In genomic region chr9:20641501-20641900, GRCm38 (mm10) we compare ENCODE assay signal across 8 mouse cellular contexts. TPM values are rescaled to one million over a fixed set of nuclear protein-coding genes. Genes with fewer than 3 reads are reported as not detected.
DNase-seq lines count a peak whose midpoint lies in the region; ATAC-seq and TF ChIP-seq lines count a peak whose summit lies in the region.

No protein-coding gene starts in this region.

- H3K9me3 ChIP-seq in lung, postnatal 0 days (ENCODE audit: low read length), result no peaks in the 10 kb centered on the region
- no peaks in the 10 kb centered on the region for H3K9me3 ChIP-seq in forebrain, embryonic 12.5 days
- no peaks in the 10 kb centered on the region for H3K9me3 ChIP-seq in liver, embryonic 13.5 days (replicated peaks)

- H3K27ac ChIP-seq in lung, postnatal 0 days (ENCODE audit: low read length), result peak overlapping the region; percentile 89
- H3K27ac ChIP-seq in forebrain, embryonic 12.5 days, result 0 out of 2 replicates have a peak overlapping the region, but pooled peaks have one; percentile 88
- H3K27ac ChIP-seq in liver, embryonic 13.5 days, result peak overlapping the region; percentile 62

- peaks cover 7% of the 10 kb centered on the region for H3K4me1 ChIP-seq in lung, postnatal 0 days (ENCODE audit: insufficient read depth, low read depth, low read length)
- H3K4me1 ChIP-seq in forebrain, embryonic 12.5 days, result peaks cover 39% of the 10 kb centered on the region
- peaks cover 52% of the 10 kb centered on the region for H3K4me1 ChIP-seq in liver, embryonic 13.5 days (replicated peaks)

- 10% methylated on average over 6 of the region's 6 CpGs for WGBS in lung, postnatal 0 days
- WGBS in forebrain, embryonic 12.5 days, result 35% methylated on average over 6 of the region's 6 CpGs
- 26% methylated on average over 6 of the region's 6 CpGs for WGBS in liver, embryonic 13.5 days (ENCODE audit: insufficient replicate concordance)

- peak overlapping the region; percentile 90 for H3K4me3 ChIP-seq in lung, postnatal 0 days (ENCODE audit: low read depth, low read length)
- H3K4me3 ChIP-seq in forebrain, embryonic 12.5 days (replicated peaks), result peak overlapping the region; percentile 84
- H3K4me3 ChIP-seq in liver, embryonic 13.5 days (replicated peaks), result peak overlapping the region; percentile 93

- H3K27me3 ChIP-seq in lung, postnatal 0 days (replicated peaks; ENCODE audit: insufficient read depth, low read length), result no peaks in the 10 kb centered on the region
- no peaks in the 10 kb centered on the region for H3K27me3 ChIP-seq in forebrain, embryonic 12.5 days
- H3K27me3 ChIP-seq in liver, embryonic 13.5 days, result no peaks in the 10 kb centered on the region

- DNase-seq in lung, postnatal 0 days (ENCODE audit: low spot score), result no peak
- no peak for DNase-seq in lung, postnatal 14 days
- no peak for DNase-seq in liver, embryonic 13.5 days
- peak; percentile 56 for DNase-seq in thymus, postnatal 25 days
- no peak for DNase-seq in ovary, postnatal 36 days (ENCODE audit: low spot score)
- DNase-seq in cerebellum, adult 8-10 months, result no peak
- DNase-seq in cerebellum, adult 9-10 months, result no peak

- peak overlapping the region; percentile 72 for H3K9ac ChIP-seq in lung, postnatal 0 days (replicated peaks; ENCODE audit: low read depth)
- peak overlapping the region; percentile 86 for H3K9ac ChIP-seq in forebrain, embryonic 12.5 days
- H3K9ac ChIP-seq in liver, embryonic 13.5 days, result peak overlapping the region; percentile 89

- TF ChIP-seq CTCF in lung, postnatal 0 days (IDR thresholded peaks at IDR 0.05), result no peak

- ATAC-seq in lung, postnatal 0 days, result no peak
- ATAC-seq in forebrain, embryonic 12.5 days (ENCODE audit: low FRiP score), result no peak
- ATAC-seq in liver, embryonic 13.5 days (ENCODE audit: low read depth), result no peak

- TF ChIP-seq EP300 in lung, postnatal 0 days (IDR thresholded peaks at IDR 0.05), result no peak

- peaks cover 13% of the 10 kb centered on the region; the same call in 1 of the 2 replicates for H3K36me3 ChIP-seq in lung, postnatal 0 days (ENCODE audit: insufficient read depth, low read length)
- peaks cover 21% of the 10 kb centered on the region for H3K36me3 ChIP-seq in forebrain, embryonic 12.5 days (replicated peaks)
- H3K36me3 ChIP-seq in liver, embryonic 13.5 days, result peaks cover 34% of the 10 kb centered on the region

- peak overlapping the region; percentile 97 for H3K4me2 ChIP-seq in lung, postnatal 0 days (replicated peaks; ENCODE audit: low read depth, low read length)
- H3K4me2 ChIP-seq in forebrain, embryonic 12.5 days, result peak overlapping the region; percentile 98
- peak overlapping the region; percentile 99 for H3K4me2 ChIP-seq in liver, embryonic 13.5 days

RNA-seq across cellular contexts. Expression of gene Ubl5, which starts 1.2 kb away (rescaled TPM):
- 394 and 396 TPM in 2 replicates for polyA plus RNA-seq in lung, postnatal 0 days (2015; fragmentation: Nextera tagmentation; extraction: Ambion mirVana)
- 499 and 516 TPM in 2 replicates for polyA plus RNA-seq in forebrain, embryonic 12.5 days (2016; fragmentation: Nextera tagmentation; extraction: Ambion mirVana)
- 310 and 314 TPM in 2 replicates for polyA plus RNA-seq in liver, embryonic 13.5 days (2015; fragmentation: Nextera tagmentation; extraction: Ambion mirVana)

RNA-seq across cellular contexts. Expression of gene Fbxl12, which starts 3.1 kb away (rescaled TPM):
- polyA plus RNA-seq in lung, postnatal 0 days (2015; fragmentation: Nextera tagmentation; extraction: Ambion mirVana), result 18.2 and 19.2 TPM in 2 replicates
- 16.2 and 16.4 TPM in 2 replicates for polyA plus RNA-seq in forebrain, embryonic 12.5 days (2016; fragmentation: Nextera tagmentation; extraction: Ambion mirVana)
- 4.0 and 5.0 TPM in 2 replicates for polyA plus RNA-seq in liver, embryonic 13.5 days (2015; fragmentation: Nextera tagmentation; extraction: Ambion mirVana)

RNA-seq across cellular contexts. Expression of gene Pin1, which starts 10.4 kb away (rescaled TPM):
- polyA plus RNA-seq in lung, postnatal 0 days (2015; fragmentation: Nextera tagmentation; extraction: Ambion mirVana), result 30.1 and 32.9 TPM in 2 replicates
- polyA plus RNA-seq in forebrain, embryonic 12.5 days (2016; fragmentation: Nextera tagmentation; extraction: Ambion mirVana), result 53.9 and 56.2 TPM in 2 replicates
- 31.8 and 35.3 TPM in 2 replicates for polyA plus RNA-seq in liver, embryonic 13.5 days (2015; fragmentation: Nextera tagmentation; extraction: Ambion mirVana)
